In the genomic region with DNA sequence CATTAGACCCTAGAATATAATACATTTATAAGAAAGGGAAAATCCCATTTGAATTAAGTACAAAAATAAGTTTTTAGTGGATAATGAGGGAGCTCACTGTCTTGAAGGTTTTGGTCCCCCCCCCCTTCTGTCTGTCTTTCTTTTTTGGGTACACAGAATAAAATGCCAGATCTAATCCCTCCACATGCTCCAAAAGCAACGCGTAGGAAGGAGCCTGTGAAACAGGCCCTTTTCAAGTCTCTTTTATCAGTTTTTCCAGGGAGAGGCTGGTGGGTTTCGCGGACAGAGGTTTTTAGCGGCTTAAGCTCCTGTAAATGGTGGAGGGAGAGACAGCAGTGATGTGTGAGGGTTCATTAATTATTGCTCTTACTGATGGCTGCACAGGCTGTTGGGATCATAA, we compare ENCODE assay signal across 11 mouse cellular contexts.
DNase-seq lines count a peak whose midpoint lies in the region; ATAC-seq and TF ChIP-seq lines count a peak whose summit lies in the region.
"Had no signal": no experiment of that assay in that cellular context is flagged by ENCODE, and none has a peak within 500 bp of the region (broad histone marks: within the 10 kb centered on the region; RNA-seq: fewer than 3 reads in every experiment).

No protein-coding gene starts in this region.

- DNase-seq in heart, adult 8-10 months (ENCODE audit: low spot score), result no peak
- no peak for DNase-seq in thymus, postnatal 0 days (ENCODE audit: low spot score)
- DNase-seq in testis, postnatal 14 days (ENCODE audit: low spot score), result no peak
- DNase-seq: adrenal gland, postnatal 14 days had no signal

- no peaks in the 10 kb centered on the region for H3K27me3 ChIP-seq in heart, embryonic 16.5 days (ENCODE audit: control insufficient read depth, insufficient read depth, low read length)
- 0 out of 2 replicates have a peak, but pooled peaks cover 7% of the 10 kb centered on the region for H3K27me3 ChIP-seq in forebrain, embryonic 12.5 days
- H3K27me3 ChIP-seq in limb, embryonic 13.5 days, result no peaks in the 10 kb centered on the region
- H3K27me3 ChIP-seq: Patski had no signal

- WGBS in heart, embryonic 16.5 days, result 35% methylated on average over 5 of the region's 5 CpGs
- WGBS in forebrain, embryonic 12.5 days, result 10% methylated on average over 5 of the region's 5 CpGs
- WGBS in limb, embryonic 13.5 days, result 40% methylated on average over 5 of the region's 5 CpGs

- no peak for ATAC-seq in heart, embryonic 16.5 days (replicated peaks; ENCODE audit: extremely low read depth, insufficient read depth, low FRiP score)
- ATAC-seq in forebrain, embryonic 12.5 days (ENCODE audit: low FRiP score), result no peak
- no peak for ATAC-seq in limb, embryonic 13.5 days (ENCODE audit: low FRiP score, low read depth)
- ATAC-seq in erythroblast, adult 5-6 weeks (replicated peaks; ENCODE audit: low FRiP score, poor library complexity, severe bottlenecking), result no peak
- ATAC-seq: Patski had no signal

- H3K4me2 ChIP-seq in heart, embryonic 16.5 days (ENCODE audit: low read depth, low read length), result no peak overlapping the region; the same call in 1 of the 2 replicates
- peak overlapping the region; percentile 43 for H3K4me2 ChIP-seq in forebrain, embryonic 12.5 days
- H3K4me2 ChIP-seq in limb, embryonic 13.5 days (replicated peaks), result no peak overlapping the region

- TF ChIP-seq CTCF in cortical plate, adult 2 months (IDR thresholded peaks at IDR 0.05; ENCODE audit: extremely low read depth, insufficient read depth, low read length), result no peak

- H3K36me3 ChIP-seq in heart, embryonic 16.5 days (ENCODE audit: control insufficient read depth, insufficient read depth), result peaks cover 2% of the 10 kb centered on the region
- peaks cover 2% of the 10 kb centered on the region; the same call in 1 of the 2 replicates for H3K36me3 ChIP-seq in forebrain, embryonic 12.5 days (replicated peaks)
- peaks cover 7% of the 10 kb centered on the region for H3K36me3 ChIP-seq in limb, embryonic 13.5 days

- H3K4me1 ChIP-seq in heart, embryonic 16.5 days (ENCODE audit: control insufficient read depth, insufficient read depth, low read length), result peaks cover 46% of the 10 kb centered on the region
- peaks cover 16% of the 10 kb centered on the region for H3K4me1 ChIP-seq in cortical plate, adult 2 months (ENCODE audit: control insufficient read depth, insufficient read depth, low read length)
- H3K4me1 ChIP-seq in forebrain, embryonic 12.5 days, result peaks cover 52% of the 10 kb centered on the region
- H3K4me1 ChIP-seq in limb, embryonic 13.5 days, result peaks cover 49% of the 10 kb centered on the region

- TF ChIP-seq POLR2A in cortical plate, adult 2 months (IDR thresholded peaks at IDR 0.05; ENCODE audit: extremely low read depth, insufficient read depth, low read length), result no peak

- H3K9me3 ChIP-seq in heart, embryonic 16.5 days (replicated peaks; ENCODE audit: control insufficient read depth, low read length), result no peaks in the 10 kb centered on the region
- no peaks in the 10 kb centered on the region for H3K9me3 ChIP-seq in forebrain, embryonic 12.5 days
- H3K9me3 ChIP-seq in limb, embryonic 13.5 days, result no peaks in the 10 kb centered on the region

- peak overlapping the region; percentile 91 for H3K27ac ChIP-seq in heart, embryonic 16.5 days (ENCODE audit: low read length)
- peak overlapping the region; percentile 66 for H3K27ac ChIP-seq in cortical plate, adult 2 months (ENCODE audit: insufficient read depth, low read length)
- H3K27ac ChIP-seq in forebrain, embryonic 12.5 days, result peak overlapping the region; percentile 93
- H3K27ac ChIP-seq in limb, embryonic 13.5 days, result no peak overlapping the region
- H3K27ac ChIP-seq: stomach, postnatal 0 days had no signal

- H3K9ac ChIP-seq in heart, embryonic 16.5 days (ENCODE audit: low read length), result peak overlapping the region; percentile 53
- H3K9ac ChIP-seq in forebrain, embryonic 12.5 days, result no peak overlapping the region
- H3K9ac ChIP-seq in limb, embryonic 13.5 days, result peak overlapping the region; percentile 36; the same call in 1 of the 2 replicates

- H3K4me3 ChIP-seq in heart, embryonic 16.5 days (ENCODE audit: low read length), result no peak overlapping the region
- H3K4me3 ChIP-seq in cortical plate, adult 2 months (ENCODE audit: insufficient read depth, low read length), result no peak overlapping the region
- H3K4me3 ChIP-seq in forebrain, embryonic 12.5 days (replicated peaks), result no peak overlapping the region
- H3K4me3 ChIP-seq in limb, embryonic 13.5 days, result no peak overlapping the region
